Comparison of ENCODE assay signal across 7 mouse cellular contexts in genomic region chr7:124708771-124709485, GRCm38 (mm10).
DNase-seq lines count a peak whose midpoint lies in the region; ATAC-seq and TF ChIP-seq lines count a peak whose summit lies in the region.

No protein-coding gene starts in this region.

- no peak overlapping the region for H3K9ac ChIP-seq in limb, embryonic 11.5 days (ENCODE audit: low read length)

- 46% methylated on average over 11 of the region's 11 CpGs for WGBS in limb, embryonic 11.5 days
- WGBS in limb, embryonic 10.5 days, result 53% methylated on average over 11 of the region's 11 CpGs
- 7% methylated on average over 11 of the region's 11 CpGs for WGBS in cerebellum, adult 2 months

- H3K36me3 ChIP-seq in limb, embryonic 11.5 days (ENCODE audit: control insufficient read depth, insufficient read depth, low read length), result no peaks in the 10 kb centered on the region
- H3K36me3 ChIP-seq in limb, embryonic 10.5 days, result no peaks in the 10 kb centered on the region

- no peaks in the 10 kb centered on the region for H3K4me1 ChIP-seq in limb, embryonic 11.5 days (ENCODE audit: control insufficient read depth, insufficient read depth, low read length)
- H3K4me1 ChIP-seq in limb, embryonic 10.5 days, result no peaks in the 10 kb centered on the region
- peaks cover 21% of the 10 kb centered on the region for H3K4me1 ChIP-seq in cerebellum, adult 2 months (ENCODE audit: control insufficient read depth, insufficient read depth, low read length)

- H3K4me2 ChIP-seq in limb, embryonic 11.5 days (ENCODE audit: low read depth, severe bottlenecking), result no peak overlapping the region

- intact Hi-C loops in left cerebral cortex, adult 2 months (cut with DNase I), result loop anchor here (1.0 to 2.0 kb wide), 3 partner anchors 28 to 39 kb away; no protein-coding TSS in a partner anchor

- no peak overlapping the region for H3K4me3 ChIP-seq in limb, embryonic 11.5 days (ENCODE audit: low read depth, low read length)
- H3K4me3 ChIP-seq in limb, embryonic 10.5 days, result no peak overlapping the region
- no peak overlapping the region for H3K4me3 ChIP-seq in cerebellum, adult 2 months (replicated peaks; ENCODE audit: insufficient read depth, low read depth, low read length)
- no peak overlapping the region for H3K4me3 ChIP-seq in left cerebral cortex, adult 2 months

- no peak overlapping the region for H3K27ac ChIP-seq in limb, embryonic 11.5 days (replicated peaks; ENCODE audit: low read depth, low read length)
- H3K27ac ChIP-seq in limb, embryonic 10.5 days, result no peak overlapping the region
- peak overlapping the region; percentile 74 for H3K27ac ChIP-seq in cerebellum, adult 2 months (ENCODE audit: insufficient read depth, low read length)
- peak overlapping the region; percentile 73 for H3K27ac ChIP-seq in left cerebral cortex, adult 2 months

- 0 out of 2 replicates have a peak, but pooled peaks have one; percentile 26 for ATAC-seq in limb, embryonic 11.5 days (ENCODE audit: insufficient number of reproducible peaks, low FRiP score, low TSS enrichment, low read depth)

- DNase-seq in limb, embryonic 11.5 days (ENCODE audit: low spot score), result no peak
- no peak for DNase-seq in limb, embryonic 10.5 days (ENCODE audit: low spot score)
- peak; percentile 86 to 94 for DNase-seq in cerebellum, adult 2 months
- DNase-seq in gastrocnemius, adult 8-10 months (ENCODE audit: low spot score in 2 of 2), result peak; percentile 56 to 65
- peak; percentile 56 to 68 for DNase-seq in left cerebral cortex, adult 2 months (ENCODE audit: extremely low spot score in 1 of 2, low spot score in 2 of 2)
- peak; percentile 78 for DNase-seq in right cerebral cortex, postnatal 25 days
- no peak for DNase-seq in testis, postnatal 10 days (ENCODE audit: low spot score)

- TF ChIP-seq CTCF in cerebellum, adult 2 months (IDR thresholded peaks at IDR 0.05; ENCODE audit: borderline replicate concordance, insufficient read depth, low read depth, low read length), result no peak
- TF ChIP-seq CTCF in left cerebral cortex, adult 2 months (IDR thresholded peaks at IDR 0.05), result no peak

- no peaks in the 10 kb centered on the region for H3K27me3 ChIP-seq in limb, embryonic 11.5 days (ENCODE audit: control insufficient read depth, insufficient read depth, low read length)
- H3K27me3 ChIP-seq in limb, embryonic 10.5 days (ENCODE audit: low read depth, poor library complexity, severe bottlenecking), result no peaks in the 10 kb centered on the region
- H3K27me3 ChIP-seq in cerebellum, adult 2 months (ENCODE audit: control insufficient read depth, insufficient read depth, low read length), result no peaks in the 10 kb centered on the region

- no peak for TF ChIP-seq POLR2A in cerebellum, adult 2 months (IDR thresholded peaks at IDR 0.05; ENCODE audit: borderline replicate concordance, insufficient read depth, low read length)

- H3K9me3 ChIP-seq in limb, embryonic 11.5 days (ENCODE audit: control insufficient read depth, low read length), result no peaks in the 10 kb centered on the region
- no peaks in the 10 kb centered on the region for H3K9me3 ChIP-seq in limb, embryonic 10.5 days (replicated peaks)

Comparison
In these comparisons a context has a peak if more than half of its experiments do, and no peak if none do; other contexts are left out.
1. DNase-seq: peak in cerebellum, adult 2 months (2 of 2), gastrocnemius, adult 8-10 months (2 of 2), left cerebral cortex, adult 2 months (2 of 2) and right cerebral cortex, postnatal 25 days (single experiment); none in limb, embryonic 11.5 days (single experiment), limb, embryonic 10.5 days (single experiment) and testis, postnatal 10 days (single experiment).
2. H3K27ac ChIP-seq: peak in cerebellum, adult 2 months (single experiment) and left cerebral cortex, adult 2 months (single experiment); none in limb, embryonic 11.5 days (single experiment) and limb, embryonic 10.5 days (single experiment).